Mouse (Mus musculus) midbrain, embryonic 13.5 days (tissue): ENCODE measurements around the gene Tle3. TPM values are rescaled to one million over a fixed set of nuclear protein-coding genes. Genes with fewer than 3 reads are reported as not detected.

Experiments used
- ATAC-seq: fragments of 200-750 bp; cut with Nextera tagmentation; 2 replicates; pipeline ENCODE4 v1.8.0; 2017; ENCODE audit warnings: mild to moderate bottlenecking, moderate TSS enrichment, moderate library complexity
- H3K27ac ChIP-seq: fragments of 300-500 bp; sonication (generic); 2 replicates; pipeline ENCODE4 v1.5.1; 2015; ENCODE audit warnings: inconsistent platforms, mild to moderate bottlenecking, moderate library complexity
- H3K27me3 ChIP-seq: fragments of 300-500 bp; sonication (generic); 2 replicates; pipeline ENCODE4 v1.6.1; 2015; ENCODE audit warnings: mild to moderate bottlenecking, inconsistent platforms
- H3K36me3 ChIP-seq: fragments of 300-500 bp; sonication (generic); 2 replicates; pipeline ENCODE4 v1.6.1; 2015; ENCODE audit warnings: mild to moderate bottlenecking, inconsistent platforms
- H3K4me1 ChIP-seq: fragments of 300-500 bp; sonication (generic); replicated peaks from 2 replicates; pipeline ENCODE4 v1.6.1; 2015; ENCODE audit warnings: inconsistent platforms
- H3K4me2 ChIP-seq: fragments of 300-500 bp; sonication (generic); replicated peaks from 2 replicates; pipeline ENCODE4 v1.6.1; 2015; ENCODE audit warnings: moderate library complexity, mild to moderate bottlenecking, inconsistent platforms
- H3K4me3 ChIP-seq: fragments of 300-500 bp; sonication (generic); replicated peaks from 2 replicates; pipeline ENCODE4 v1.5.1; 2015; ENCODE audit warnings: mild to moderate bottlenecking, inconsistent platforms
- H3K9ac ChIP-seq: fragments of 300-500 bp; sonication (generic); replicated peaks from 2 replicates; pipeline ENCODE4 v1.6.1; 2015; ENCODE audit warnings: mild to moderate bottlenecking, inconsistent platforms
- H3K9me3 ChIP-seq: fragments of 300-500 bp; sonication (generic); 2 replicates; pipeline ENCODE4 v1.6.1; 2016; ENCODE audit warnings: mild to moderate bottlenecking, inconsistent platforms
- WGBS: fragments of 180-500 bp; shearing (Covaris S2); methylation state at CpG from one replicate; pipeline ENCODE4 v1.1.7; 2015; 5-methylcytosine and 5-hydroxymethylcytosine counted together
- polyA plus RNA-seq: library from polyadenylated mRNA; unstranded; fragments of >200 nt; fragmentation: Nextera tagmentation; extraction: Ambion mirVana; gene quantifications from 2 replicates; pipeline ENCODE4 v1.2.1, GENCODE M21; 2015

The Tle3 gene
- polyA plus RNA-seq, 1 experiment from 2014 or later, result 50.8 TPM

- Histone ChIP-seq H3K4me1 (peaks cover 27% of the 10 kb centered on the region; the same call in 1 of the 2 replicates), H3K27ac (no peak overlapping the region), H3K4me2 (no peak overlapping the region), H3K27me3 (peaks cover 67% of the 10 kb centered on the region), H3K9ac (no peak overlapping the region), H3K36me3 (no peaks in the 10 kb centered on the region), H3K9me3 (no peaks in the 10 kb centered on the region), H3K4me3 (no peak overlapping the region)
- ATAC-seq, result no peak
- WGBS, result 38% methylated on average over 17 of the region's 17 CpGs
Measured at GRCm38 (mm10) chr9:61336591-61337587, 35.3 kb upstream of the Tle3 start.

DNA sequence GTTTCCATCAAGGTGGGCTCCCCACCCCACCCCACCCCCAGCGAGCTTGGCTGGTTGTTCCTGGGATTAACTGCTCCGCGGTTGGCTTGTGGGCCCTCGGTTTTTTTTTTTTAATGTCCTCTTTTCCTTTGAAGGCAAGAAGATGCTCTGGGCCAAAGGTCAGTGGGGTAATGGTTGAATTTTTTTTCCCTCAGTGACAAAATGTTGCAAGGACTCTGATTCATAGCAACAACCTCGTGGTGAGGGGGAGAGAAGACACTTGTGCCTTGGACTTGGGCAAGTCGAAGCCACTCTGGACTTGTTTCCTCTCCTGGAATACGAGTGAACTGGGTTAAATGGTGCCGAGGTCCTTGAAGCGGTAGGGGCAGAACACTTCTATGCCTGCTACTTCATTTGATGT lies 34.5 kb upstream of the Tle3 start:
- Histone ChIP-seq H3K4me2 (no peak overlapping the region), H3K9me3 (no peaks in the 10 kb centered on the region), H3K27me3 (peaks cover 74% of the 10 kb centered on the region), H3K27ac (no peak overlapping the region), H3K9ac (no peak overlapping the region), H3K4me3 (no peak overlapping the region), H3K4me1 (peaks cover 27% of the 10 kb centered on the region), H3K36me3 (no peaks in the 10 kb centered on the region)
- ATAC-seq, result no peak
- 26% methylated on average over 9 of the region's 9 CpGs for WGBS

DNA sequence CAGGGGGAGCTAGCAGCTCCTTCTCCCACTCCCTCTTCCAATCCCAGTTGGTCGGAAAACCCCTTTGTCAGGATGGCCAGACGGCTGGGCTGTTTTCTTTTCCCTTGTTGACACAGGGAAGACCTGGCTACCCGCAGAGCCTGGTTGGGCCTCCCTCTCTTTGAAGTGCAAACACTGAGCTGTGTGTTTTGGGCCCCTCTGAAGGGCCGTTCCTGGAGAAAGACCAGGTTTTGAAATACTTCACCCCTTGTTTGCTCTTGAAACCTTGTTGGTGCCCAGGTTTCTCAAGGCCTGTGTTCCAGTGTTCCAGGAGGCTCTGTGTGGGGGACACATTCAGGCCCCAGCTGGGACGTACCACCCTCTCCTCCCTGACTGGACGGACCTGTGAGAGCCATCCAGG lies 32.9 kb upstream of the Tle3 start:
- no peak for ATAC-seq
- no peak overlapping the region for H3K4me3 ChIP-seq
- H3K36me3 ChIP-seq, result no peaks in the 10 kb centered on the region
- H3K4me1 ChIP-seq, result peaks cover 27% of the 10 kb centered on the region
- 21% methylated on average over 6 of the region's 6 CpGs for WGBS
- peaks cover 71% of the 10 kb centered on the region for H3K27me3 ChIP-seq
- no peaks in the 10 kb centered on the region for H3K9me3 ChIP-seq
- no peak overlapping the region for H3K27ac ChIP-seq
- H3K9ac ChIP-seq, result no peak overlapping the region
- H3K4me2 ChIP-seq, result no peak overlapping the region

GRCm38 (mm10) chr9:61340333-61340732 lies 31.8 kb upstream of the Tle3 start:
- WGBS, result 94% methylated on average over 2 of the region's 2 CpGs
- Histone ChIP-seq H3K9ac (no peak overlapping the region), H3K4me1 (peaks cover 24% of the 10 kb centered on the region), H3K27me3 (peaks cover 74% of the 10 kb centered on the region), H3K27ac (no peak overlapping the region), H3K4me3 (no peak overlapping the region), H3K4me2 (no peak overlapping the region), H3K9me3 (no peaks in the 10 kb centered on the region), H3K36me3 (no peaks in the 10 kb centered on the region)
- ATAC-seq, result no peak

DNA sequence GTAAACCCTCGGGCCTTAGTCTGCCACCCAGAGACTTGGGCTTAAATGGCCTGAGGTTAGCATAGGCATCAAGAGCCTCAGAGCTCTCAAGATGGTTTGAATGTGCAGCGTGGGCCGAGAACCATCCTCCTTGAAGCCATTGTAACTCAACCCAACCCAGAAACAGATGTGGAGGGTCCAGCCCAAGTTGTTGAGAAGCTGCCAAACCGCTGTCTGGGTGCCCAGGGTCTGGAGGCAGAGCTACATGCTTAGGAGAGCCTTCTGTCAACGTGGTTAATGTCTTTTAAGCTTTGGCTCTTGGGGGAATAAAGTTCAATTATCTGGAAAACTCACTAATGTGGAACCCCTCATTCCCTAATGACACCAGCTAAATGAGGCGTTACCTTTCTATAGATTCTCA lies 29.9 kb upstream of the Tle3 start:
- Histone ChIP-seq H3K36me3 (no peaks in the 10 kb centered on the region), H3K9ac (no peak overlapping the region), H3K9me3 (no peaks in the 10 kb centered on the region), H3K4me1 (peaks cover 30% of the 10 kb centered on the region), H3K27me3 (peaks cover 63% of the 10 kb centered on the region), H3K4me3 (no peak overlapping the region), H3K27ac (no peak overlapping the region), H3K4me2 (no peak overlapping the region)
- no peak for ATAC-seq
- WGBS, result 64% methylated on average over 6 of the region's 6 CpGs

GRCm38 (mm10) chr9:61344684-61345083 lies 27.5 kb upstream of the Tle3 start:
- ATAC-seq, result no peak
- Histone ChIP-seq H3K4me1 (peaks cover 27% of the 10 kb centered on the region), H3K9ac (no peak overlapping the region), H3K27me3 (peaks cover 53% of the 10 kb centered on the region; the same call in 1 of the 2 replicates), H3K4me3 (no peak overlapping the region), H3K27ac (no peak overlapping the region), H3K4me2 (no peak overlapping the region), H3K9me3 (no peaks in the 10 kb centered on the region), H3K36me3 (no peaks in the 10 kb centered on the region)
- 75% methylated on average over 6 of the region's 6 CpGs for WGBS

GRCm38 (mm10) chr9:61347011-61347410 lies 25.2 kb upstream of the Tle3 start:
- no peak for ATAC-seq
- no peak overlapping the region for H3K4me2 ChIP-seq
- H3K9ac ChIP-seq, result no peak overlapping the region
- no peaks in the 10 kb centered on the region for H3K36me3 ChIP-seq
- no peaks in the 10 kb centered on the region for H3K9me3 ChIP-seq
- WGBS, result 35% methylated on average over 7 of the region's 7 CpGs
- peaks cover 27% of the 10 kb centered on the region for H3K4me1 ChIP-seq
- no peak overlapping the region for H3K4me3 ChIP-seq
- H3K27ac ChIP-seq, result no peak overlapping the region
- H3K27me3 ChIP-seq, result peaks cover 38% of the 10 kb centered on the region; the same call in 1 of the 2 replicates

DNA sequence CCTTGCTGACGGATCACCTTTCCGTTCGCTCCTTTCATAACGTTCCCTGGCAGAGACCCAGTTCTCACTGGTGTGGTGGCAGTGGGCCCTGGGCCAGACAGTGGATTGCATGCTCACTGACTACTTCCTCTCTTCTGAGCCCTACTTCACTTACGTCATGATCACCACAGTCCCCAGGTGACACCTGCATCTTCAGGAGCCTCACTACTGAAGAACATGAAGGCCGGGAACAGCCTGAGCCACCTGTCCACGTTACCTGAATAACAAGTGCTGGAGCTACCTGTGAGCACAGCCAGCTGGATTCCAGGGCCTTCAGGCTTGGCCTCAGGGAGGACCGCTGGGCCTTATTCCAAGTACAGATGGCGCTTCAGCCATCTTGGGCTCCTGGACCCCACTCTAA lies 24.1 kb upstream of the Tle3 start:
- Histone ChIP-seq H3K9ac (no peak overlapping the region), H3K4me3 (no peak overlapping the region), H3K27ac (no peak overlapping the region), H3K36me3 (no peaks in the 10 kb centered on the region), H3K27me3 (peaks cover 29% of the 10 kb centered on the region; the same call in 1 of the 2 replicates), H3K9me3 (no peaks in the 10 kb centered on the region), H3K4me2 (no peak overlapping the region), H3K4me1 (peaks cover 27% of the 10 kb centered on the region)
- ATAC-seq, result no peak
- 90% methylated on average over 9 of the region's 9 CpGs for WGBS

GRCm38 (mm10) chr9:61348616-61349015 lies 23.6 kb upstream of the Tle3 start:
- 54% methylated on average over 6 of the region's 6 CpGs for WGBS
- Histone ChIP-seq H3K4me2 (no peak overlapping the region), H3K9me3 (no peaks in the 10 kb centered on the region), H3K9ac (no peak overlapping the region), H3K4me1 (peaks cover 27% of the 10 kb centered on the region), H3K27ac (no peak overlapping the region), H3K4me3 (no peak overlapping the region), H3K27me3 (peaks cover 29% of the 10 kb centered on the region; the same call in 1 of the 2 replicates), H3K36me3 (no peaks in the 10 kb centered on the region)
- ATAC-seq, result no peak

GRCm38 (mm10) chr9:61349697-61350096 lies 22.5 kb upstream of the Tle3 start:
- Histone ChIP-seq H3K27ac (no peak overlapping the region), H3K27me3 (peaks cover 35% of the 10 kb centered on the region; the same call in 1 of the 2 replicates), H3K4me1 (peaks cover 27% of the 10 kb centered on the region), H3K9ac (no peak overlapping the region), H3K4me2 (no peak overlapping the region), H3K36me3 (no peaks in the 10 kb centered on the region), H3K4me3 (no peak overlapping the region), H3K9me3 (no peaks in the 10 kb centered on the region)
- 91% methylated on average over 7 of the region's 7 CpGs for WGBS
- ATAC-seq, result no peak

DNA sequence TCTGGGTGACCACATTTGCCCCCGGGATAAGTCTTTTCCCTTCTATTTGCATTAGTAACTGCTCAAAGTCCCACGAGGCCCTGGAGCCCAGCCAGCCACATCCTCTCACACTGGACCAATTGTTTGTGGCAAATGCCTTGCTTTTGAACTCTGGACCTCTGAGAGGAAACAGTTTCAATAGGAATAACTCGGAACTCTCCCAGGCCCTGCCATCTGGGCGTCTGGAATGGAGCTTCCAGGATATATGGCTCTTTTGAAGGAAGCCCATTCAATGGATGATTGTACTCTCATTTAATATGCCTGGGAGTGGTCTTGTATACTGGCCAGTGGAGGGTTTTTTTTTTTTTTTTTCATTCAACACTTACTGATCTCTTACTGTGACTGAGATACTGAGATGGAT lies 21.0 kb upstream of the Tle3 start:
- no peaks in the 10 kb centered on the region for H3K36me3 ChIP-seq
- ATAC-seq, result 0 out of 2 replicates have a peak, but pooled peaks have one; percentile 51
- H3K9me3 ChIP-seq, result no peaks in the 10 kb centered on the region
- H3K9ac ChIP-seq, result no peak overlapping the region
- 6% methylated on average over 4 of the region's 4 CpGs for WGBS
- H3K4me1 ChIP-seq, result peaks cover 22% of the 10 kb centered on the region
- peaks cover 28% of the 10 kb centered on the region; the same call in 1 of the 2 replicates for H3K27me3 ChIP-seq
- no peak overlapping the region for H3K4me3 ChIP-seq
- H3K4me2 ChIP-seq, result no peak overlapping the region
- H3K27ac ChIP-seq, result 0 out of 2 replicates have a peak overlapping the region, but pooled peaks have one; percentile 32

- ATAC-seq, result no peak
- H3K4me3 ChIP-seq, result no peak overlapping the region
Measured at GRCm38 (mm10) chr9:61358933-61359332, 13.2 kb upstream of the Tle3 start.

More at GRCm38 (mm10) chr9:61358933-61359332, 13.2 kb upstream of the Tle3 start:
- Histone ChIP-seq H3K9me3 (peaks cover 4% of the 10 kb centered on the region), H3K4me1 (peaks cover 49% of the 10 kb centered on the region), H3K9ac (no peak overlapping the region), H3K27me3 (peaks cover 26% of the 10 kb centered on the region), H3K36me3 (no peaks in the 10 kb centered on the region), H3K4me2 (no peak overlapping the region), H3K27ac (no peak overlapping the region)
- 22% methylated on average over 4 of the region's 4 CpGs for WGBS
